Mouse (Mus musculus) hindbrain, embryonic 16.5 days (tissue): Measurements from ENCODE around the gene Csrp2. TPM values are rescaled to one million over a fixed set of nuclear protein-coding genes. Genes with fewer than 3 reads are reported as not detected.

Experiments used
- ATAC-seq: fragments of 200-750 bp; cut with Nextera tagmentation; 2 replicates; pipeline ENCODE4 v1.8.0; 2017; ENCODE audit warnings: moderate TSS enrichment, moderate library complexity
- H3K27ac ChIP-seq: fragments of 300-500 bp; sonication (generic); 2 replicates; pipeline ENCODE4 v1.5.1; 2014; ENCODE audit warnings: low read depth, mild to moderate bottlenecking, control low read depth, low read length, moderate library complexity
- H3K27me3 ChIP-seq: fragments of 300-500 bp; sonication (generic); replicated peaks from 2 replicates; pipeline ENCODE4 v1.6.1; 2014; ENCODE audit warnings: low read length; ENCODE audit not compliant: control insufficient read depth, insufficient read depth
- H3K36me3 ChIP-seq: fragments of 300-500 bp; sonication (generic); 2 replicates; pipeline ENCODE4 v1.6.1; 2014; ENCODE audit warnings: mild to moderate bottlenecking, low read length, moderate library complexity, mixed read lengths; ENCODE audit not compliant: control insufficient read depth, insufficient read depth
- H3K4me1 ChIP-seq: fragments of 300-500 bp; sonication (generic); 2 replicates; pipeline ENCODE4 v1.6.1; 2014; ENCODE audit warnings: low read depth, low read length; ENCODE audit not compliant: control insufficient read depth, insufficient read depth
- H3K4me2 ChIP-seq: fragments of 300-500 bp; sonication (generic); 2 replicates; pipeline ENCODE4 v1.6.1; 2014; ENCODE audit warnings: mild to moderate bottlenecking, low read length, control low read depth, moderate library complexity
- H3K4me3 ChIP-seq: fragments of 300-500 bp; sonication (generic); 2 replicates; pipeline ENCODE4 v1.5.1; 2014; ENCODE audit warnings: mild to moderate bottlenecking, low read length, control low read depth, moderate library complexity
- H3K9ac ChIP-seq: fragments of 300-500 bp; sonication (generic); 2 replicates; pipeline ENCODE4 v1.6.1; 2014; ENCODE audit warnings: low read depth, mild to moderate bottlenecking, control low read depth, low read length, moderate library complexity
- H3K9me3 ChIP-seq: fragments of 300-500 bp; sonication (generic); 2 replicates; pipeline ENCODE4 v1.6.1; 2014; ENCODE audit warnings: mild to moderate bottlenecking, low read length, moderate library complexity; ENCODE audit not compliant: control insufficient read depth
- WGBS: fragments of 180-500 bp; shearing (Covaris S2); extraction: QIAGEN DNeasy Blood & Tissue Kit; methylation state at CpG from one replicate; pipeline ENCODE4 v1.1.7; 2014; 5-methylcytosine and 5-hydroxymethylcytosine counted together
- polyA plus RNA-seq: library from polyadenylated mRNA; unstranded; fragments of >200 nt; fragmentation: Nextera tagmentation; extraction: Ambion mirVana; gene quantifications from 2 replicates; pipeline ENCODE4 v1.2.1, GENCODE M21; 2015

Gene Csrp2
- polyA plus RNA-seq, 1 experiment from 2014 or later, result 120 TPM

DNA sequence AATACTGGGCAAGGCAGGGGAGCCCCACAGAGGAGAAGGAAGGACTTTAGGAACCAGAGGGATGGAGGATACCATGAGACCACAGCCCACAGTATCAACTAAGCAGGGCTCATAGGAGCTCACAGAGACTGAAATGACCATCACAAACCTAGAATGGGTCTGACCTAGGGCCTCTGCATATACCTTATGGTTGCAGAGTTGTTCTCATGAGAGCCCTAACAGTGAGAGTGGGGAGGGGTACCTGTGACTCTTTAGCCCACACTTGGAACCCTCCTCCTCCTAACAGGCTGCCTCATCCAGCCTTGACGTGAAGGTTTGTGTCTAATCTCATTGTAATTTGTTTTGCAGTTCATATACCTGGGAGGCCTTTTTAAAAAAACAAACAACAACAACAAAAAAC, 55.3 kb downstream of the Csrp2 start:
- Histone ChIP-seq H3K4me3 (no peak overlapping the region), H3K27ac (no peak overlapping the region), H3K9me3 (no peaks in the 10 kb centered on the region), H3K4me2 (no peak overlapping the region), H3K36me3 (peaks cover 10% of the 10 kb centered on the region), H3K4me1 (no peaks in the 10 kb centered on the region), H3K27me3 (no peaks in the 10 kb centered on the region), H3K9ac (no peak overlapping the region)
- peak; percentile 62 for ATAC-seq
- WGBS, result 84% methylated on average over 1 of the region's 1 CpGs

DNA sequence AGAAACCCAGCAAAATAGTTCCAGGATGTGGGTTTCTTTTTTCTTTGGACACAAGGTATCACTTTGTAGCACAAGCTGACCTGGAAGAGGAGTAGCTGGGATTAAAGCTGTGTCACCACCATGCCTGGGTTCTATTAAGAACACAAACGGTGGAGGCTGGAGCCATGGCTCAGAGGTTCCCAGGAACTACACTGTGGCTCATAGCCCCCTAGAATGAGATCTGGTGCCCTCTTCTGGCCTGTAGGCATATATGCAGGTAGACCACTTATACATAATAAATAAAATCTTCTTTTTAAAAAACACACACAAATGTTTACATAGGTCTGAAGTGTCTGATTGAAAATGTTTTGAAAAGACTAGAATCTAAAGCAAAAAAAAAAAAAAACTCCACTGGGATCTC, 56.5 kb downstream of the Csrp2 start:
- Histone ChIP-seq H3K27me3 (no peaks in the 10 kb centered on the region), H3K9me3 (no peaks in the 10 kb centered on the region), H3K4me1 (no peaks in the 10 kb centered on the region), H3K27ac (no peak overlapping the region), H3K4me2 (no peak overlapping the region), H3K36me3 (peaks cover 6% of the 10 kb centered on the region; the same call in 1 of the 2 replicates), H3K9ac (no peak overlapping the region), H3K4me3 (no peak overlapping the region)
- ATAC-seq, result peak; percentile 72; the same call in 1 of the 2 replicates
- 0% methylated on average over 1 of the region's 1 CpGs for WGBS

DNA sequence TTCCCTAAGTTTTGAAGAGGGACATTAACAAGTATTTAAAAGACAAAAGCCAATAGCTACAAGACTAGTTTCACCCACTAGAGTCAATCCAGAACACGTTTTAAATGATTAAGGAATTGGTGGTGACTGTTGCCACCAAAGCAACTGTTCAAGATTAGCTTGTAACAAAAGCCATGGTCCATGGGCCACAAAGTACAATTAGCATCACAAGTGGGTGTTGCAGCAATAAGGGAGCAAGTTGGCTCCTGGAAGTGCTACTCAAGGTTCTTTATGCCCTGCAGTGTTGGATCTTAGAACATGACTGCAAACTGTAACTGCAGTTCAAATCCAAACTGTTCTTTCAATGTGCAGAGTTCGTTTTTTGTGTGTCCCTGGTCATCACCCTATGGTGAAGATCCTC, 57.8 kb downstream of the Csrp2 start:
- Histone ChIP-seq H3K36me3 (0 out of 2 replicates have a peak, but pooled peaks cover 4% of the 10 kb centered on the region), H3K27me3 (no peaks in the 10 kb centered on the region), H3K4me1 (no peaks in the 10 kb centered on the region), H3K9ac (no peak overlapping the region), H3K9me3 (no peaks in the 10 kb centered on the region), H3K27ac (no peak overlapping the region), H3K4me3 (no peak overlapping the region), H3K4me2 (no peak overlapping the region)
- WGBS, result 59% methylated on average over 2 of the region's 2 CpGs
- no peak for ATAC-seq

DNA sequence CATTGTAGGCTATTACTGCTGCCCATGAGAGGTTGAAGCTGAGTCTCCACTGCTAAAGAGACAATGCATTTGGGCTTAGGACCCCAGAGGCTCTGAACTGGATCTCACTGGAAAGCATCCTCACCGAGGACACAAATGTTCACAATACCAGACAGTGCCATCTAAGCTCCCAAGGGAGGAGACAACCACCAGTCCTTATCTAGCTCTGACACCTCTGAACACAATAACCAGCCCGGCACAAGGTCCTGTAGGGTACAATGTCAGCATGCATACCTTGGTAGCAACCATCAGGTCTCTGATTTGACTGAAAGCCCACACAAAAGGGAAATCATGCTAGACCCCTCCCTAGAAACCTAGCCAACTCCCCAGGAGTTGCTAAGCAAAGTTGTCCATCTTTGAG, 59.8 kb downstream of the Csrp2 start:
- ATAC-seq, result no peak
- Histone ChIP-seq H3K27me3 (no peaks in the 10 kb centered on the region), H3K9me3 (no peaks in the 10 kb centered on the region), H3K36me3 (0 out of 2 replicates have a peak, but pooled peaks cover 4% of the 10 kb centered on the region), H3K4me1 (no peaks in the 10 kb centered on the region), H3K27ac (no peak overlapping the region), H3K9ac (no peak overlapping the region), H3K4me3 (no peak overlapping the region), H3K4me2 (no peak overlapping the region)
- WGBS, result 87% methylated on average over 2 of the region's 2 CpGs

DNA sequence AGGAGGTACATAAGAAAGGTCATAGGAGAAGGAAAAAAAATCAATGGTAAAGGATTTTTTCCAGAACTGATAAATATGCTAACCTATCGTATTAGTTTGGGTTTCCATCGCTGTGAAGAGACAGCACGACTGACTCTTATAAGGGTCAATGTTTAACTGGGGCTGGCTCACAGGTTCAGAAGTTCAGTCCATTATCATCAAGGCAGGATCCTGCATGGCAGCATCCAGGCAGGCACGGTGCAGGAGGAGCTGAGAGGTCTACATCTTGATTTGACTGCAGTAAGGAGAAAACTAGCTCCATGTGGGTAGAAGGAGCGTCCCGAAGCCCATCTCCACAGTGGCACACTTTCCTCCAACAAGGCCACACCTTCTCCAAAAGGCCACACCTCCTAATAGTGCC, 60.9 kb downstream of the Csrp2 start:
- Histone ChIP-seq H3K4me1 (no peaks in the 10 kb centered on the region), H3K4me3 (no peak overlapping the region), H3K27ac (no peak overlapping the region), H3K9ac (no peak overlapping the region), H3K4me2 (no peak overlapping the region), H3K36me3 (0 out of 2 replicates have a peak, but pooled peaks cover 4% of the 10 kb centered on the region), H3K27me3 (no peaks in the 10 kb centered on the region), H3K9me3 (no peaks in the 10 kb centered on the region)
- ATAC-seq, result no peak
- 92% methylated on average over 6 of the region's 6 CpGs for WGBS

DNA sequence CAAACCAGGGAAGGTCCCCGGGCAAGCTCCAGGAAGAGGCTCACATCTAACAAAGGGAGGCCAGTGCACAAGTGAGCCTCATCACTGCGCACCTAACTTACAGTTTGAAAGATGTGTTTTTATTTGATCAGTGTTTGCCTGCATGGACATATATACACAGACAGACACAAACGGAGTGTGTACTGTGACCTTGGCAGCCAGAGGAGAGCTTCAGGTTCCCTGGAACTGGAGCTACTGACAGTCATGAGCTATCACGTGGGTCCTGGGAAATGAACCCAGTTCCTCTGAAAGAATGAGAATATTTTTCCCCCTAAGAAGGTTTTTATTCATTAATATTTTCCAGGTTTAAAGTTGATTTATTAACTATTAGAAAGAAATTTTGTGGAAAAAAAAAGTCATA, 63.2 kb downstream of the Csrp2 start:
- Histone ChIP-seq H3K9me3 (no peaks in the 10 kb centered on the region), H3K27me3 (no peaks in the 10 kb centered on the region), H3K4me3 (no peak overlapping the region), H3K4me1 (no peaks in the 10 kb centered on the region), H3K27ac (no peak overlapping the region), H3K36me3 (0 out of 2 replicates have a peak, but pooled peaks cover 4% of the 10 kb centered on the region), H3K4me2 (no peak overlapping the region), H3K9ac (no peak overlapping the region)
- WGBS, result 87% methylated on average over 4 of the region's 4 CpGs
- ATAC-seq, result no peak

DNA sequence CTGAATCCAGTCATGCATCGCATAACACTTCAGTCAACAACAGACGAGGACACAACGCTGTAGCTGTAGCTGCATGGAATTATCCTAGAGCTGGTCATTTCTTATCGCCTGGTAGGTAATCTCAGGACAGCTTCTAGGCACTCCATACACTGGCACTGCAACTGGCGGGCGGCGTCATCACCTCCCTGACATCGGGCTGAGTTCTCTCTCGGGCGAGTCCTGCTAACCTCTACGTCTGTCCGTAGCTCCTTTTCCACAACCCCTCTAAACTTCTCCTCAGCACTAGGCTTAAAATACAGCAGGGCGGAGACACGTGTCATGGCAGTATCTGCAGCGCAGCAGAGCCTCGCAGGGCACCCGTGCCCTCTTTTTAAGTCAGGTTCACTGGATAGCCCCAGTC, 67.1 kb downstream of the Csrp2 start:
- Histone ChIP-seq H3K4me2 (no peak overlapping the region), H3K27me3 (no peaks in the 10 kb centered on the region), H3K36me3 (no peaks in the 10 kb centered on the region), H3K4me1 (no peaks in the 10 kb centered on the region; the same call in 1 of the 2 replicates), H3K9ac (no peak overlapping the region), H3K27ac (no peak overlapping the region), H3K9me3 (no peaks in the 10 kb centered on the region), H3K4me3 (no peak overlapping the region)
- 96% methylated on average over 17 of the region's 17 CpGs for WGBS
- ATAC-seq, result no peak

Other genes with a start within 250 kb of the Csrp2 start
- gene E2f7, start 174.3 kb upstream of the Csrp2 start, polyA plus RNA-seq, result 5.0 and 7.1 TPM in 2 replicates
- gene Zdhhc17, start 90.4 kb downstream of the Csrp2 start, polyA plus RNA-seq, result 51.2 TPM in 2 replicates
- 12.5 and 13.2 TPM in 2 replicates for gene Osbpl8, start 245.0 kb downstream of the Csrp2 start, polyA plus RNA-seq